Mouse (Mus musculus): Measurements from ENCODE around the gene Majin.

DNA sequence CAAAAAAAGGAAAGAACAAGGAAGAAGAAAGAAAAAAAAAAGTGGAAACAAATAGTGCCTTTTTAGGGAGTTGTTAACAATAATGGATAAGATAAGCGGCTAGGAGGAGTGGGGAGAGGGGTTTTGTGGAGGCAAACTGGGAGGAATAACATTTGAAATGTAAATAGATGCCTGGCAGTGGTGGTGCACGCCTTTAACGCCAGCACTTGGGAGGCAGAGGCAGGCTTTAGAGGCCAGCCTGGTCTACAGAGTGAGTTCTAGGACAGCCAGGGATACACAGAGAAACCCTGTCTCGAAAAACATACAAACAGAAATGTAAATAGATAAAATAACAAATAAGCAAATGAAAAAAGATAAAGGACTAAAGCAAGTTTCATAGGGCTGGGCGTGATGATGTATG lies 56.5 kb downstream of the Majin start:
- TF ChIP-seq CTCF (IDR thresholded peaks at IDR 0.05; ENCODE audit: low read depth, low read length) (no peak), POLR2A (IDR thresholded peaks at IDR 0.05; ENCODE audit: extremely low read depth, insufficient read depth, low read length) (no peak)

Data from liver, adult 2 months (tissue).